Mouse (Mus musculus): Measurements from ENCODE around the gene Atxn2.

Atxn2 gene

GRCm38 (mm10) chr5:121766038-121766773 is 55.1 kb downstream of the Atxn2 start:
- no peak for DNase-seq (ENCODE audit: low spot score)

GRCm38 (mm10) chr5:121767564-121767963 is 56.4 kb downstream of the Atxn2 start:
- DNase-seq (ENCODE audit: low spot score) = no peak

- no peak for DNase-seq (ENCODE audit: low spot score)
Observed at GRCm38 (mm10) chr5:121769827-121770226, 58.7 kb downstream of the Atxn2 start.

- no peak for DNase-seq (ENCODE audit: low spot score)
Observed at GRCm38 (mm10) chr5:121771611-121772010, 60.5 kb downstream of the Atxn2 start.

GRCm38 (mm10) chr5:121778485-121779119 is 67.5 kb downstream of the Atxn2 start:
- no peak for DNase-seq (ENCODE audit: low spot score)

GRCm38 (mm10) chr5:121780180-121780579 is 69.0 kb downstream of the Atxn2 start:
- no peak for DNase-seq (ENCODE audit: low spot score)

- no peak for DNase-seq (ENCODE audit: low spot score)
Observed at GRCm38 (mm10) chr5:121782467-121782866, 71.3 kb downstream of the Atxn2 start.

GRCm38 (mm10) chr5:121783862-121784500 is 72.8 kb downstream of the Atxn2 start:
- no peak for DNase-seq (ENCODE audit: low spot score)

- DNase-seq (ENCODE audit: low spot score) = no peak
Observed at GRCm38 (mm10) chr5:121791026-121791425, 79.9 kb downstream of the Atxn2 start.

GRCm38 (mm10) chr5:121795800-121796199 is 84.7 kb downstream of the Atxn2 start:
- DNase-seq (ENCODE audit: low spot score) = no peak

GRCm38 (mm10) chr5:121798447-121798846 is 87.3 kb downstream of the Atxn2 start:
- DNase-seq (ENCODE audit: low spot score) = no peak

GRCm38 (mm10) chr5:121807186-121807585 is 96.0 kb downstream of the Atxn2 start:
- DNase-seq (ENCODE audit: low spot score) = no peak

GRCm38 (mm10) chr5:121808202-121808601 is 97.1 kb downstream of the Atxn2 start:
- no peak for DNase-seq (ENCODE audit: low spot score)

GRCm38 (mm10) chr5:121809667-121810224 is 98.6 kb downstream of the Atxn2 start:
- DNase-seq (ENCODE audit: low spot score) = no peak

GRCm38 (mm10) chr5:121810331-121811151 is 99.4 kb downstream of the Atxn2 start:
- no peak for DNase-seq (ENCODE audit: low spot score)

GRCm38 (mm10) chr5:121811485-121811931 is 100.4 kb downstream of the Atxn2 start:
- DNase-seq (ENCODE audit: low spot score) = no peak

GRCm38 (mm10) chr5:121812526-121813243 is 101.5 kb downstream of the Atxn2 start:
- no peak for DNase-seq (ENCODE audit: low spot score)

- no peak for DNase-seq (ENCODE audit: low spot score)
Observed at GRCm38 (mm10) chr5:121813744-121814143, 102.6 kb downstream of the Atxn2 start.

GRCm38 (mm10) chr5:121815067-121815466 is 103.9 kb downstream of the Atxn2 start:
- DNase-seq (ENCODE audit: low spot score) = no peak

GRCm38 (mm10) chr5:121815867-121816380 is 104.8 kb downstream of the Atxn2 start:
- no peak for DNase-seq (ENCODE audit: low spot score)

- DNase-seq (ENCODE audit: low spot score) = no peak
Observed at GRCm38 (mm10) chr5:121816611-121817010, 105.5 kb downstream of the Atxn2 start.

All from ovary, postnatal 10 days (tissue).